Mouse (Mus musculus) erythroblast, embryonic 14.5 days (primary cell): ENCODE measurements at regions not wholly inside any gene's neighbourhood (a gene's known extent, or its start where the extent isn't known, plus 50 kb on each side); places are given as distances from the start of the nearest gene placed in this dataset.

Source experiments
- GATA1 ChIP-seq: IDR thresholded peaks from 2 replicates; pipeline ENCODE4 v1.6.1; 2012; ENCODE audit warnings: low read length, inconsistent platforms, mixed read lengths
- TAL1 ChIP-seq: IDR thresholded peaks from 3 replicates; pipeline ENCODE4 v1.6.1; 2012; ENCODE audit warnings: low read length, inconsistent platforms, mixed read lengths

DNA sequence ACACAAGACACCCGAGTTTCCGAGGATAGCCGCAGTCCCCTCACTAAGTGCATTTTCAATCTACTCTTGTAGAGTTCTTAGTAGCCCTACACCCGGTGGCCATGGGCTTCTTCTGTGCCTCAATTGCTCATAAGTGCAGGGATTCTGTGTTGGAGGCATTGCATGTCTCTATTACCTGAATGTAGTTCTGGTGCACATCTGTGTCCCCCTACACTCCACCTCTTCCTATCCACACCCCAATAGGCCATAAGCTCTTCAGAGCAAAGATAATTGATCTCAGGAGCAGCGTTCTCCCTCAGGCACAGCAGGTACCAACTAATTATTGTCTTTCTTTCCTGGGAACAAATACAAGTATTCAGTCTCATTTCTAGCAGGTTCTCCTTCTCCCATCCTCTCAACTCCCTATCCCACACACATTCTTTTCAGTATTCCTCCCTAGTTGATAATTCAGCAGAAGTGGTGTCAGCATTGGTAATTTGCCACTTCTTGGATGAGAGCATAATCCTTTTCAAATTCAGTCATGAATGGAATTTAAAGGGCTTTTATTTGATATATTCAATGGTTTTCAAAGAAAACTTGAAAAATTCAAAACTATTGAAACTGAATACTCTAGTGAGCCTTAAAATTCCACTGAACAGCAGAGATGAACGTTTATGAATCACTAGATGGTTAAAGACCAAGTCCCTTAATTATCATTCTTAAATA, 108.7 kb upstream of the Cp start:
- TF ChIP-seq GATA1 (no peak), TAL1 (no peak)
